Mouse (Mus musculus) kidney, adult 2 months (tissue): ENCODE data around the gene Srrm2.

Experiments
- CTCF ChIP-seq: fragments of 200-500 bp; conservative IDR thresholded peaks from 2 replicates; pipeline ENCODE4 v1.5.1; 2011; ENCODE audit warnings: low read depth, mild to moderate bottlenecking, control low read depth, low read length, moderate library complexity, mixed read lengths; ENCODE audit not compliant: insufficient read depth, insufficient read length
- POLR2A ChIP-seq: fragments of 200-500 bp; IDR thresholded peaks from one replicate; pipeline ENCODE4 v1.6.1; 2011; ENCODE audit warnings: low read depth, low read length, control low read depth

DNA sequence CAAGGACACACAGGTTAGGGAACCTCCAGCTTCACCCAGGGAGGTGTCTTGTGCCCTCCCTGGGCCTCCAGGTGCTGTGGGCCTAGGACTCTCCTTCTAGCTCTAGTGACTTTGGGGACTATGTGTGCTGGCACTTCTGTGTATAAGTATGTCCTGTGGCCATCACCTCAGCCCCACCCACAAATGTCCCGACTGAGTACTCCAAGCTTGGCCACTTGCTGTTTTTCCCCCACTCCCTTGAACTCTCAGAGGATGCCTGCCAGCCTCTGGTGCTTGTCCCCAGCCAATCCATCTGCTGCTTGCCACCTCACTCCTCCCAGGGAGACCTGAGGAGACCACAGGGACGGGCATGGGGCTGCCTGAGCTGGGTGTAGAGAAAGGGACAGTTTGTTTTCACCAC is 11.9 kb upstream of the Srrm2 start:
- TF ChIP-seq CTCF (no peak), POLR2A (no peak)
